Mouse (Mus musculus) thymus, postnatal 25 days (tissue): ENCODE data around the gene Hoxd11.

Experiments used
- DNase-seq: peaks from one replicate; pipeline ENCODE4 v3.0.0; 2022

The Hoxd11 gene

GRCm38 (mm10) chr2:74732513-74733316 is 53.4 kb downstream of the Hoxd11 start:
- no peak for DNase-seq

DNA sequence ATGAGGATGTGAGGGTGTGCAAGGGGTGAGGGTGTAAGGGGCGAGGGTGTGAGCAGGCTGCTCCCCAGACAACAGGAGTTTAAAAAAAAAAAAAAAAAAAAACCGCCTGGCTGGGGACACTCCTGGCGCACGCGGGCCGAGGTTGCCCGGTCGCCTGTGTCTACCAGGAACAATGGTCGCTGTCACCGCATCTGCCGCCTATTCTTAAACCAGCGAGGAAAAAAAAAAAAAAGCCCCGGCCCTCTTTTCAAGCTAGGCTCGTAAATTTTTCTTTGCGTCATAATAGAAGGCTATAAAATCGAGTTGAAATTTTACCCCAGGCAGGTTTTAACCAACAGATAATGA is 53.9 kb downstream of the Hoxd11 start:
- DNase-seq = no peak

DNA sequence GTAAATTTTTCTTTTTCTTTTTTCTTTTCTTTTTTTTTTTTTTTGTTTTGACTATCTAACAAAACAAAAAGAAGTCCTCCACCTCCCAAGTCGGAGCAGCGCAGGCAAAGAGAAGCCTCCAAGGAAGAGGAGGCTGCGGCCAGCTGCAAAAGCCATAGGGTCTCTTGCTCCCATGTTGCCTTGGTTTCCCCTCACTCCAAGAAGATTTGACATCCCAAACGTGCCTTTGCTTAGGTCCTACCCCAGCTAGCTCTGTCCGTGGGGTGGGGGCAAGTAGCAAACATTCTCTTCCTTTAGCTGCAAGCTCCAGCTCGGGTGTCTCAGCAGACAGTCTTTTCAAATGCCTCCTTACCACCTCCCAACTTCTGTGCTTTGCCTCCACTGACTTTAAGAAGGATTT is 54.4 kb downstream of the Hoxd11 start:
- DNase-seq = no peak

- DNase-seq = no peak
Observed at GRCm38 (mm10) chr2:74734451-74734850, 55.1 kb downstream of the Hoxd11 start.

- DNase-seq = no peak
Observed at GRCm38 (mm10) chr2:74734996-74735811, 55.8 kb downstream of the Hoxd11 start.

GRCm38 (mm10) chr2:74735851-74736687 is 56.7 kb downstream of the Hoxd11 start:
- DNase-seq = no peak
